Mouse (Mus musculus) lung, postnatal 10 days (tissue): Measurements from ENCODE around the gene Zfp566.

Experiments
- DNase-seq: peaks from one replicate; pipeline ENCODE4 v3.0.0; 2021

Gene Zfp566

DNA sequence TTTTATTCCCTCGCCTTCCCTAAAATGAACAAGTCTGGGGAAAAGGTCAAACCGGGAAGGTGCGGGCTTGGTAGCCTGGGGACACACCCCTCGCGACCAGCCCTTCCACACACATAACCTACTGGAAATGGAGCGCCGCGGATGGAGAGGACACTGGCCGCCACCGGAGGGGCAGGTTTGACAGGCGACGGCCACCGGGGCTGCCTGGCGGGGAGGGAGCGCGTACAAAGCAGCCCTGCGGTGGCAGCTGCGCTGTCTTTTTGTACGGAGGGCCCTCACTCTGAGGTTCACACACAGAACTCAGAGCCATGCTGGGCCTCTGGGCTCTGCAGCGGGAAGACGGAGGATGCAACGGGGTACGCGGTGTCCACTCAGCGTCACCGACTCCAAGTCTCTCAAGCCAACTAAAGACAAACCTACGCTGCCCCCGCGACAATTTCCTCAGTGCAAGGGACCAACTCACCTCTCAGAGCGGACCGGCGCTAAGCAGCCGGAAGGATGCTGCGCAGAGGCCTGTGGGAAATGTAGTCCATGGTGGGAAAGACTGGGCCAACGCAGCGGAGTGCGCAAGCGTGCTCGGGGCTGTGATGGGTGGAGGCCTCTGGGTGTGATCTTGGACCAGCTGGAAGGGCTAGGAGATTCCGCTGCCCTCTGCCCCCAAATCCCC is 39.3 kb downstream of the Zfp566 start, which contains the start of gene Zfp14:
TSS of gene Zfp14 (minus strand) at position 499 of the 667 bp plus-strand sequence.
- peak; percentile 93 for DNase-seq

DNA sequence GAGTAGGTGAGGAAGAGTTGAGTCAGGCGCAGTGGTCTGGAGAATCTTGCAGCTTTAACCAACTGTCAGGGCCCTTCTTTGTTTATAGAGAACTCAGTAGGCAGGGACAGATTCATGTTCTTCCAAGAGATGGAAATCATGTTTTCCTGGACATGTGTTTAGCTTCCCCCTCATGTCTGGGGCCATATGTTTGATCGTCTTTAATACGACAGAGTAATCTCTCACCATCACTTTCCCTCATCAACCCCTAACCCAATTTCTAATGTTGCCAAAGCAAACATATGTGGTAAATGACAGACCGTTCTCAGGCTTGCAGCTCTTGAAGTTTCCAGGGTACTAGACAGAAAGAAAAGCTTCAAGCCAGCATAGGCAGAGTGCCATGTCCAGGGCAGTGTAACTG is 42.2 kb downstream of the Zfp566 start:
- DNase-seq: no peak

DNA sequence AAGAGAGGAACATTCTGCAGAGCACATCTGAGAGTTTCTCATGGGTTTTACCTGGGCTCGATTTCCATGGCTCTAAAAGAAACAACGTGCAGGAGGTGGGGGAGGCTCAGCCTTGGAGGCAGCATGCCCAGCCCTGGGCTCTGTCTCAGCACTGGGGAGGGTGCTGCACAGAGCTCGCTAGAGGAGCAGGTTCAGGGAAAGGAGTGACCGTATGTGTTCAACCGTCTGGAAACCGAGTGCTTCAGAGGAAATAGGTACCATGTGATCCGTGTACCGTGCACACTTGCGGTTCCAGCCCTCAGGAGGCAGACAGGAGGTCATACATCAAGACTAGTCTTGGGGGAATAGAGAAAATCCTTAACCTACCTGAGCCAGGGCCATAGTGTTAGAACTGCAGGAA is 46.0 kb downstream of the Zfp566 start:
- no peak for DNase-seq

DNA sequence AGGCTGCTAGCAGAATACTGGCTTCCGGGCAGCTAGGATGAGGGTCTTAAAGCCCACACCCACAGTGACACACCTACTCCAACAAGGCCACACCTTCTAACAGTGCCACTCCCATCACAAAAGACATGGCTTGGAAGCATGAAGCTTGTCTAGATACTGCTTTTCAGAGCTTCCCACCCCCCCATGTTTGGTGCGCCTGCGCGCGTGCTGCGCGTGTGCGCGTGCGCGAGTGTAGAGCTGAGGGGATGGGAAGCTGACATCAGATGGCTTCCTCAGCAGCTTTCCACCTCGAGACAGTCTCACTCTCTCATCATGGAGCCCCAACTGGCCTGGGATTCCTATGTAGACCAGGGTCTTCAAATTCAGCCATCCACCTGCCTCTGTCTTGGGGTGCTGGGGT is 56.0 kb downstream of the Zfp566 start:
- no peak for DNase-seq

DNA sequence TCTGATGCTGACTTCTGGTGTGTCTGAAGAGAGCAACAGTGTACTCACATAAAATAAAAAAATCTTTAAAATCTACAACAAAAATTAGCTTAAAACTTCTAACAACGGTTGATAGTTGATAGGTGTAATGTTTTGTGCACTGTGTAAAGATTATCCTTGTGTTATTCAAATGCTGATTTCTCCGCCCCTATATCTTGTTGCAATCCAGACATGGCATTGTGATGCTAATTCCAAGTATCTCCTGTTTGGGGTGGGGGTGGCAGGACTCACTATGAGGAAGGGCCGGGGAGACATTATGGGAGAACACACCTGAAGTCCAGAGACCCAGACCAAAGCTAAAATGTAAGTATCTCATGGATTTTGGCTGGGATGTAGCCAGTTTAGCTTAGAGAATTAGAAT is 58.9 kb downstream of the Zfp566 start:
- DNase-seq: no peak

DNA sequence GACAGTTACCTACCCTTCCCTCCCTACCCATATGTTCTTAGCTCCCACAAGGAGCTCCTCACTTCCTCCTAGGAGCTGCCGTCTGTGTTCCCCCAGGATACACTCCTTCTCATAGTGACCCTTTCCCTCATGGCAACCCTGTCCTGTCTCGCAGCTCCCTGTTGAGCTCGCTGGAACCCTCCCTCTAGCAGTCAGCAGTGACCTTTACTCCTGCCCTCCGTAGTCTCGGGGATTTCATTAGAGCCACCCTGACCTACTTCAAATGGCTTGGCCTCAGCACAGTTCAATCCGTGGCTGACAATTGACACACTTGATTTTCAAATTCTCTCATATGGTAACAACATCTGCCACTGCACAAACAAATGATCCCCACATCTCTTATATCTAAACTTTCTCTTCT is 59.6 kb downstream of the Zfp566 start:
- no peak for DNase-seq

DNA sequence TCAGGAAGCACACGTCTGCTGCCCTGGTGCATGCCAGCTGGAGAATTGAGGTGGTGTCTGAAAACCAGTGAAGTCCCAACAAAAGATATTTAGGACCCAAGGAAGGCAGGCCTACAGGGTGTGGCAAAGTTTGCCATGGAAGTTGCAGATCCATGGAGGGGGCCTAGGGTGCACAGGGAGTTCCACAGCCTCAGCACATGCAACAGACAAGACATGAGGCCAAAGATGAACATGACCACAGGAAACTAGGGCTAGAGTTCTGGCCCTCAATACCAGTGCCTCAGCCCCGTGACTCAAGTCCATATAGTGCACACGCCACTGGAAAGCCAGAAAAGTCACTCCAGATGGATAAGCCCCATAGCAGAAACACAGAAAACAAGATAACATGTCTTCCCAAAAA is 61.8 kb downstream of the Zfp566 start:
- no peak for DNase-seq
